Mouse (Mus musculus): ENCODE measurements at regions not wholly inside any gene's neighbourhood (a gene's known extent, or its start where the extent isn't known, plus 50 kb on each side); places are given as distances from the start of the nearest gene placed in this dataset.

DNA sequence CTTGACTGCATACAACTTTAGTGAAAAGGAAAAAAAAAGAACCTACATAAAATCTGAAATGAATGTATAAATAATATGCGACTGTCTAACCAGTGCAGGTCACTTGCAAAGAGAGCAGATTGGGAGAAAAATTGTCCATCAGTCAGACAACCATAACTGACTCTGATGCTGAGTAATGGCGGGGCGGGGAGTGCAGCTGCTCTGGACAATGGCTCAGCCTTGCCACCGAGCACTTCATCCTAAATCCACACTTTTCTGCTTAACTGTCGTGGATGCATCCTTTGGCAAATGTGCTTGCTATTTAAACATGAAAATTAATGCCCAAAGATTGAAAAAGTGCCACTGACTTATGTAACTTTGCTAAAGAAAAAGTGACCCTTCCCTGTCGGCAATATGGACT, 90.0 kb upstream of the Irx5 start:
- TF ChIP-seq CTCF (conservative IDR thresholded peaks at IDR 0.05; ENCODE audit: low read length) (no peak), NANOG (IDR thresholded peaks at IDR 0.05; ENCODE audit: borderline replicate concordance, low read length) (no peak)

Data from E14TG2a.4 (cell line).